Mouse (Mus musculus) cortical plate, adult 2 months (tissue): Measurements from ENCODE around the gene Tbc1d4.

Experiments used
- CTCF ChIP-seq: fragments of 200-500 bp; IDR thresholded peaks from 2 replicates; pipeline ENCODE4 v1.5.1; 2011; ENCODE audit warnings: mild to moderate bottlenecking, control low read depth, low read length; ENCODE audit not compliant: insufficient read depth; ENCODE audit errors: extremely low read depth
- POLR2A ChIP-seq: fragments of 200-500 bp; IDR thresholded peaks from 2 replicates; pipeline ENCODE4 v1.6.1; 2011; ENCODE audit warnings: mild to moderate bottlenecking, low read length, control low read depth; ENCODE audit not compliant: insufficient read depth; ENCODE audit errors: extremely low read depth

DNA sequence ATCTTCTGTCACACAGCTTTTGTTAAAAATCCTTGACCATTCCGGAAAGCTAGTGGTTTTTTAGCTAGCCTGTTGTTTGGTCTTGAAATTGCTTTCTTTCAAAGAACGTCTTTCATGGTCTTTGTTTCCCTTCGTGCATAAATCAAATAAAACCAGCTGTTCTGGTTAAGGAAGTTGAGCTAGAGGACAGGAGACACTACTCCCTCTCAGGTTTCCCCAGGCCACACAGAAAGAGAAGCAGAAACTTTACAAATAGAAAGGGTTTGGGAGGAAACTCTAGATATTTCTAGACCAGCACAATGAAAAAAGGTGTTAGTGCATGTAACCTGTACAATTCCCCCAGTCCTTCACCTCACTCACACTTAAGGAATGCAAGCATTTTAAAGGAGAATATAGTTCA is 33.3 kb downstream of the Tbc1d4 start:
- TF ChIP-seq CTCF (no peak), POLR2A (no peak)
